Mouse (Mus musculus) left cerebral cortex, postnatal 25 days (tissue): Measurements from ENCODE around the gene Ecsit. TPM values are rescaled to one million over a fixed set of nuclear protein-coding genes. Genes with fewer than 3 reads are reported as not detected.

Experiments used
- microRNA-seq, 2 experiments: library from miRNA; unstranded; fragments of <30 nt; microRNA quantifications; one replicate each; pipeline ENCODE4 v1.2.0; 2022
- total RNA-seq, 2 experiments: library from RNA; stranded (reverse); gene quantifications; 2 replicates each; pipeline ENCODE4 v1.2.3; 2021

The Ecsit gene
- total RNA-seq, 2 experiments from 2014 or later: 40.5 to 45.2 TPM

Small RNAs within 50 kb of the gene (microRNA-seq; reads per million reads assigned to microRNA genes)
- gene Mir7084: 0 to 0.67 reads per million in 2 experiments

Other genes with a start within 250 kb of the Ecsit start
- gene Angptl8, start 249.9 kb downstream of the Ecsit start, total RNA-seq: not detected
- 10 to 100 TPM; 15.7 to 16.3 TPM for gene Dock6, start 232.8 kb downstream of the Ecsit start, total RNA-seq
- 10 to 100 TPM; 15.4 to 17.5 TPM for gene Rab3d, start 167.2 kb downstream of the Ecsit start, total RNA-seq
- 10 to 100 TPM; 13.7 to 16.5 TPM for gene Ccdc159, start 158.0 kb downstream of the Ecsit start, total RNA-seq
- 10 to 100 TPM; 31.5 to 39.3 TPM for gene Tmem205, start 157.9 kb downstream of the Ecsit start, total RNA-seq
- gene Plppr2, start 148.4 kb downstream of the Ecsit start, total RNA-seq: 100 to 1,000 TPM; 203 to 219 TPM
- 10 to 100 TPM; 14.3 to 15.6 TPM for gene Swsap1, start 129.7 kb downstream of the Ecsit start, total RNA-seq
- 1 to 10 TPM; 7.9 to 8.9 TPM for gene Epor, start 121.9 kb downstream of the Ecsit start, total RNA-seq
- 1 to 10 TPM; 1.8 to 2.0 TPM for gene Rgl3, start 96.0 kb downstream of the Ecsit start, total RNA-seq
- gene Ccdc151, start 82.8 kb downstream of the Ecsit start, total RNA-seq: 1 to 10 TPM; 8.2 to 9.1 TPM
- gene Prkcsh, start 82.6 kb downstream of the Ecsit start, total RNA-seq: 10 to 100 TPM; 97.0 to 98.1 TPM
- gene Elavl3, start 33.4 kb downstream of the Ecsit start, total RNA-seq: 100 to 1,000 TPM; 158 to 160 TPM
- 1 to 10 TPM in 1 of 2 experiments, under 1 TPM in 1; 0.94 to 4.1 TPM for gene Gm49318, start 14.2 kb downstream of the Ecsit start, total RNA-seq
- gene Zfp653, start 14.1 kb downstream of the Ecsit start, total RNA-seq: 10 to 100 TPM; 18.0 to 19.3 TPM
- 1 to 10 TPM in 1 of 2 experiments, under 1 TPM in 1; 0.25 to 1.0 TPM for gene Cnn1, start 13.8 kb upstream of the Ecsit start, total RNA-seq
- 10 to 100 TPM; 66.9 to 71.1 TPM for gene Elof1, start 31.7 kb upstream of the Ecsit start, total RNA-seq
- gene Acp5, start 50.3 kb upstream of the Ecsit start, total RNA-seq: under 1 TPM; 0.28 to 0.41 TPM
- gene Pigyl, start 71.4 kb upstream of the Ecsit start, total RNA-seq: 10 to 100 TPM; 40.5 to 47.1 TPM
- not detected for gene Zfp872, start 102.7 kb upstream of the Ecsit start, total RNA-seq
- 10 to 100 TPM; 18.4 to 22.4 TPM for gene Zfp809, start 140.3 kb upstream of the Ecsit start, total RNA-seq
- 1 to 10 TPM; 3.4 to 4.2 TPM for gene Zfp599, start 174.5 kb upstream of the Ecsit start, total RNA-seq
- 10 to 100 TPM; 17.2 to 17.7 TPM for gene Zfp810, start 222.2 kb upstream of the Ecsit start, total RNA-seq